Mouse (Mus musculus): Measurements from ENCODE around the gene Gng8.

The Gng8 gene

DNA sequence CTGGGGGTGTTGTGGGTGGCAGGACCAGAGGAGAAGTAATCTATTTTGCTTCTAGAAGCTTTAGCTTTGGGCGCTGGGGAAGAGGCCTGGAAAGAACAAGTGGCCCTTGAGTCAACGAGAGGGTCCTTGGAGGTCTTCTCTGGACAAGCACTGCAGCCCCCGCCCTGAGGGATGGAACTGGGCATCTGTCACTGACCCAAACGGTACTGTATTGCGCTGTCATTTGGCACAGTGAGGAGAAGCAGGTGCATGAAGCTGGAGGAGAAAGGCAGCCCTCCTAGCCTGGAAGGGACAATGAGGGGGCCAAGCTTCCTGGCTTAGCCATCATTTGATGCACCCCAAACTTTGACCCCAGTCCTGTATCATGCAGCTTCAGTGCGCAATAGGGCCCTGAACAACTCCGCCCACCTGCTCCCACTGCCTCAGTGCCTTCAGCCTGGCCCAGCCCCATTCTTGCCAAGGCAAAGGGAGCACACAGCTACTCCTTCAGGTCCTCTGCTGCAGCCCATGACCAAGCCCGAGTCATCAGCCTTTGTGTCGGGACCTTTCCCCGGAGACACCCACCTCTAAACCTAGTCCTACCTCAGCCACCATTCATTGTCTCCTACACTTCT is 30.9 kb downstream of the Gng8 start:
- in situ Hi-C loops (cut with MboI; ENCODE audit: low sequenced_read_pairs), result no loop called here

DNA sequence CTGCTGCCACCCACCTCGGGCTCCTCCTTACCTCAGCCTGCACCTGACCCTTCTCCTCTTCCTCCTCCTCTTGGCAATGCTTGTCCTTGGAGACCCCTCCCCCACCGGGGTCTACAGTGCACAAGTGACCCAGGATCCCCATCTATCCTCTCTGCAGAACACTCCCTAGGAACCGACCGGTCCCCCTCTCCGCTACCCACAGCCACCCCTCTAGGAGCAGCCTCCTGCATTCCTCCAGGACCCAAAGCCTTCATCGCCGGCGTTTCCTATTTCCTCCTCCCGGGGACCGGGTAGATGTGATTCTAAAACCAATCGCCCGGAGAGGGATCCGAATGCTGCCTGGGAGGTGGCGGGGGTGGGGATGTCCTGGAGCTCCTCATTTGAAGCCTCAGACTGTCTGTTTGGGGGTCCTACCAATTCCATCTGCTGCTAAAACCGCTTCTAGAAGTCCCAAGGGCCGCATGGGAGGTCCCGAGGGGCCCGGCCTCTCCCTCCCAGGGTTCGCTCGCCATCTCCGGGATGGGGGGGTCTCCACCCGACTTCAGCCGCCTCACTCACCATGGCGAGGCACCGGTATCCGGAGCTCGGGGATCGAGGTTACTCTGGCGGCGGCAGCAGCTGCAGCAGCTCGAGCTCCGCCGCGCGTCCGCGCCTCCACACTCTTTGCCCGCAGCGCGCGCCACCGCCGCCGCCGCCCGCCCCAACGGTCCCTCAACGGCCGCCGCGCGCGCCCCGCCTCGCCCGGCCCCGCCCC is 31.9 kb downstream of the Gng8 start:
- in situ Hi-C loops (cut with MboI; ENCODE audit: low sequenced_read_pairs), result no loop called here

DNA sequence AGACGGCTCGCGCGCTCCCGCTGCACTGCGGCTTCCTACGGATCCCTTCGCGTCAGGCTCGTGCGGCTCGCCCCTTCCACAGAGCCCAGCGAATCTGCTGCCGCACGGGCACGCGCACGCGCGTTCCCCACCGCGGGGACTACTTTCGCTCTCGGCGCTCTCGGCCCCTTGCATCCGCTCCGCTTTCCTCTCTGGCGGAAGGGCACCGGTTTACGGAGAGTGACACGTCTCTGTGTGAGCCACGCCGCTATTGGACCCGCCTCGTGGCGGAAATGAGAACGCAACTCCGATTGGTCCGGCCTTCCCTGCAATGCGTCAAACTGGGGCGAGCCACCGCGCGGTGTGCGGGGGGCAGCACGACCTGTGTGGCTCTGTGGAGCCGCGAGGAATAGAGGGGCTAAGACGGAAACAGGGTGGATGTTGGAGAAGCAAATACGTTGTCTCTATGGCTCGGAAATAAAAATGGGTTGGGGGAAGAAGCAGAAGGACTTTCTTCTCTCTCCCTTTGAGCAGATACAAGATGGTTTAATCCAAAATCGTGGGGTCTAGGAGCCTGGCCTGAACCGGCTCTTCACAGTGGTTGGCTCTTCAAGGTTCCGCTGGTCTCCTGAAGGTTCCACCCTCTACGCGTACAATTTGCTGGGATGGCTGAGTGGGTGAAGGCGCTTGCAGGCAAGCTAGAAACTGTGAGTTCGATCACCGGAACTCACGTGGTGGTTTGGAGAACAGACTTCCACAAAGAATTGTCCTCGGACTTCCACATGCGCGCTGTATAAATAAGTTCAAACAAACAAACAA is 32.6 kb downstream of the Gng8 start, which contains the start of gene Calm3:
Gene Calm3 (minus strand): TSS at position 78 of the 798 bp plus-strand sequence.
- in situ Hi-C loops (cut with MboI; ENCODE audit: low sequenced_read_pairs), result no loop called here

DNA sequence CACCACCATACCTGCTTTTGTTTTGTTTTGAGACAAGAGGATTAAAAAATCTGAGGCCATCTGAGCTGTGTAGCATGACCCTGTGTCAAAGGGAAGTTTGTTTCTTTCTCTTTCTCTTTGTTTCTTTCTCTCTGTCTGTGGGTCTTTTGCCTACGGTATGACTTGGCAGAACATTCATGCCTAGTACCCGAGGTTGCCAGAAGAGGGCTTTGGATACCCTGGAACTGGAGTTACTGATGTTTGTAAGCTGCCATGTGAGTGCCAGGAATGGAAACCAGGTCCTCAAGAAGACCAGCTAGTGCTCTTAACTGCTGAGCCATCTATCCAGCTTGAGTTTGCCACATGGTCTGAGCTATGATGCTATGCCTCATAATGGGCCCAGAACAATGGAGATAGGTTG is 36.8 kb downstream of the Gng8 start:
- in situ Hi-C loops (cut with MboI; ENCODE audit: low sequenced_read_pairs), result loop anchor here (25.0 kb wide), 1 partner anchor 1959 kb away; no protein-coding TSS in a partner anchor

DNA sequence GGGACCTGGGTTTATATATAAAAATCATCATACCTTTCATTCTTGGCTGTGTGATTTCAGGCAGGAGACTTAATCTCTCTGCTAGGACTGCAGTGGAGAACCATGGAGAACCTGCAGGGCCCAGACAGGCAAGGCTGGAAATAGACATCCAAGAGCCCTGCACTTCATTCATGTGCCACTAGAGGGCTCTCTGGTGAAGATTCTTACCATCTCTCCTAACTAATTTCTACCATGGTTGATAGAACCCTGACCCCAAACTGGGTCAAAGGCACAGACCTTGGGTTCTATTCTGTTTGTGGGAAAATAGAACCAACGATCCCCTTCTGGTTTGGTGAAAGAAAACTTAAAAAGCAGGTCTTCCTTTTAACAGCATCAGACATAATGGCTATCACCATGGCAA is 39.3 kb downstream of the Gng8 start:
- in situ Hi-C loops (cut with MboI; ENCODE audit: low sequenced_read_pairs), result loop anchor here (10.0 to 25.0 kb wide), 2 partner anchors 124 to 1956 kb away; no protein-coding TSS in a partner anchor

DNA sequence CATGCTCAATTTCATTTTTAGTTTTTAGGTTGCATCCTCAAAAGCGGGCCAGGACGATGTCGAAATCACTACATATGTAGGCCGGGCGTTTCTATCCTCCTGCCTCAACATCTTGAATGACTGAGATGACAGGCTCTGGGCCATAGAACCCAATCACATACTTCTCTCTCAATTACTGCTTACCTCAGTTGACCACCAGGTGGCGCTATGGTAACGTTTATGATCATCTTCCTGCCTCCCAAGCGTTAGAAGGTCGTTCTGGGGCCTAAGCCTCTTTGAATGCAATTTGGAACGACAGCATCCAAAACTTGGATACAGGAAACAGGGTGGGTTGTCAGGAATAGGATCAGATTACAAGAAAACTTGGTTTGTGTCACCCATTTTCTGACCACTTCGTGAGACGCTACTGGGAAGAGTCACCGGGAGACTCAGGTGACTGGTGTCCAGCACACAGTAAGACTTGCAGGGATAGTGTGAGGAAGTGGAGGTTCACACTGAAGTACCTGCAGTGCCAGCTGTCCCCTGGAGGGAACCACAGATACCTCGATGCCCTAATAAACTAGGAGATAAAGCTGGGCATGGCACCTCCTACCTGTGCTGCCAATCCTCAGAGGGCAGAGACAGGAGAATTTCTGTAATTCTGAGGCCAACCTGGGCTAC is 40.5 kb downstream of the Gng8 start:
- in situ Hi-C loops (cut with MboI; ENCODE audit: low sequenced_read_pairs), result loop anchor here (10.0 to 25.0 kb wide), 2 partner anchors 123 to 1955 kb away; no protein-coding TSS in a partner anchor

DNA sequence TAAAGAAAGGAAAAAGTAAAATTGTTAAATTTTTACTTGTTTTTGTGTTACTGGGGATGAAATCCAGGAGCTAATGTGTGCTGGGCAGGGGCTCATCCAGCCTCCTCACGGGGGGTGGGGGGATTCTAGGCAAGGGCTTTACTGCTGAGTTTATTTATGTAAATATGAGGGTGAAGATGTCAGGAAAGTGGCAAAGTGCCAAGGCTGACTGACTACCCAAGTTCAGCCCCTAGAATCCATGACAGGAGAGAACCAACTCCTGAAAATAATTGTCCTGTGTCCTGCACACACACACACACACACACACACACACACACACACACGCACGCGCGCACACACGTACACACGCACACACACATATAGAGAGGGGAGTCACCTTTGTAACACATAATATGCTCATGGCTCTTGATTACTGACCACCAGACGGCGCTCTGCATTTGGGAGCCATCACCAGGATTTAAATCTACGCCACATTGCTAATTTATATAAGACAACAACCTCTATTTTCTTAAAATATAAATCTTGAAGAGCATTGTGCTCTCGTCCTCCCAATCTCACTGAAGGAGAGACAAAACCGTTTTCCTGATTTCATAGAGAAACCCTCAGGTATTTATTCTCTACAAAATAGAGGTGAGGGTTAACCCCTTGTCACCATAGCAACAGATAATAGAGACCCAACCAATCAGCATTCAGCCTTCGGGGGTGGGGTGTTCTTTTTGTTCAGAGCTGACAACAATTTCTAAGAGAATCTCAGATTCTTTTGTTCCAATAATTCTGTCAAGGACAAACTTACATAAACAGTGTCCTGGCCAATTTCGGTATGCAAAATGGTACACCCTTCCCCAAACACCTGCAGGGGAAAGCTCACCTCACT is 41.4 kb downstream of the Gng8 start:
- in situ Hi-C loops (cut with MboI; ENCODE audit: low sequenced_read_pairs), result loop anchor here (10.0 to 25.0 kb wide), 2 partner anchors 122 to 1954 kb away; no protein-coding TSS in a partner anchor

DNA sequence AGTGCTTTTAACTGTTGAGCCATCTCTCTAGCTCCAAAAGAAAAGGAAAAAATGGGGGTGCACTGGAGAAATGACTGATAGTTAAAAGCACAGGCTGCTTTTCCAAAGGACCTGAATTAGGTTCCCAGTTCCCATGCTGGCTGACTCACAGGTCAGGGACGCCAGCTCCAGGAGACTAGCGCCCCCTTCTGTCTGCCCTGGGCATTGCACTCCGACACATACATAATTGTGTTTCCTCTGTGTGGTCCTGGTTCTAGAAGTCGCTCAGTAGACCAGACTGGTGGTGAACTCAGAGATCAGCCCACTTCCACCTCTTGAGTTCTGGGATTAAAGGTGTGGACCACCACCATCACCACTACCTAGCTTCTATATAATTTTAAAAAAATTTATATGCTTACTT is 45.7 kb downstream of the Gng8 start:
- in situ Hi-C loops (cut with MboI; ENCODE audit: low sequenced_read_pairs), result loop anchor here (10.0 to 25.0 kb wide), 2 partner anchors 117 to 1950 kb away; no protein-coding TSS in a partner anchor

DNA sequence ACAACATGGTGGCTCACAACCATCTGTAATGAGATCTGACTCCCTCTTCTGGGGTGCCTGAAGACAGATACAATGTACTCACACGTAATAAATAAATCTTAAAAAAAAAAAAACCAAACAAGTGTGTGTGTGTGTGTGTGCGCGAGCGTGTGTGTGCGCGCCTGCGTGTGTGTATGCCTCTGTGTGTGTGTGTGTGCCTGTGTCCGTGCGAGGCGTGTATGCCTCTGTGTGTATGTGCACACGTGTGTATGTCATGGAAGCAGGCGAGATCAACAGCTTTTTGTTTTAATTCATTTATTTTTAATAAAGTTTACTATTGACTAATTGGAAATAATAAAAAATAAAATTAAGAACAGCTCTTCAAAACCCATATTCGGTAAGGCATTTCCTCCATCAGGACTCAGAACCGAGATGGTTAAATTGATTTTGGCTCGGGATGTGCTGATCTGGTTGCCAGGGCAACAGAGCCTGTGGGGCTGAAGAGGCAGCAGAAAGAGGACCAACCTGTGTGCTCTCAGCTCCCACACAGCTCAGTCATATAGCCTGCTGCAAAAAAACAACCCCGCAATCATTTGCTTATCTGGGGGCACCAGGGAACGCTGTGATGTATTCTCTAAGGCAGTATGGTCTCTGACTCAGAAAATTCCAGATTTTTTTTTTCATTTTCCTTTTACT is 46.7 kb downstream of the Gng8 start:
- in situ Hi-C loops (cut with MboI; ENCODE audit: low sequenced_read_pairs), result loop anchor here (10.0 to 25.0 kb wide), 2 partner anchors 117 to 1949 kb away; no protein-coding TSS in a partner anchor

DNA sequence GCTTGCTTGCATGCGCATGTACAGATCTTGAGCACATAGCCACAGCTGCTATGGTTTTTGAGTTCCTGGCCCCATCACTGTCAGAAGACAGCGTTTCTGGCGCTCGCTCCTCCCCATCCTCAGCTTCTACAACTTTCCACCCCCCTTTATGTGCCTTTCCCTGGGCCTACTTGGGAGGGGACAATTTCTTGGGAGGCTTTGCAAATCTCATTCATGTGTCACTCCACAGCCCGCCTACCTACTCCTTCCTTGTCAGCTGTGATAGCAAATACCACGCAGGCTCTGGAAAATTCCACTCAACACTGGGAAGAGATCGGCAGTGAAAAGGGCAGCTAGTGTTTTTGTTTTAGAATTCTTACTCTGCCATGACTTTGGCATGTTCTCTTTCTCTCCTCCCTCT is 48.7 kb downstream of the Gng8 start:
- in situ Hi-C loops (cut with MboI; ENCODE audit: low sequenced_read_pairs), result loop anchor here (25.0 kb wide), 1 partner anchor 1947 kb away; no protein-coding TSS in a partner anchor

DNA sequence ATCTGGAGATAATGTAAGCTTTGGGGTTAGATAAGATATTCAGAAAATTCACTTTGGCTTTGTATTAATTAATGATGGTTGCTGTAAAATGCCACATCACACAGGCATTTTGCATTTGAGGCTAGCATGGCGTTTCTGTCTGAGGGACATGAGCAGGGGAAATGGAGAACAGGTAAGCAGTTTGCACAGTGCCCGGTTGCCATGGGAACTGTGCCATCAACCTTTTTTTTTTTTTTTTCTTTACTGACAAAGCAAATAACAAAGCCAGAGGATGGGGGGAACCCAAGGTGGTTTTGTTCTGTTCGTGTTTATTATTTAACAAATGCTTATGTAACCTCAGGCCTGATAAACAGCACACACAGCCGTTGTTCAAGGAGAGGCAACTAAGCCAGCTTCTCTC is 51.3 kb downstream of the Gng8 start:
- in situ Hi-C loops (cut with MboI; ENCODE audit: low sequenced_read_pairs), result loop anchor here (25.0 kb wide), 1 partner anchor 1944 kb away; no protein-coding TSS in a partner anchor

DNA sequence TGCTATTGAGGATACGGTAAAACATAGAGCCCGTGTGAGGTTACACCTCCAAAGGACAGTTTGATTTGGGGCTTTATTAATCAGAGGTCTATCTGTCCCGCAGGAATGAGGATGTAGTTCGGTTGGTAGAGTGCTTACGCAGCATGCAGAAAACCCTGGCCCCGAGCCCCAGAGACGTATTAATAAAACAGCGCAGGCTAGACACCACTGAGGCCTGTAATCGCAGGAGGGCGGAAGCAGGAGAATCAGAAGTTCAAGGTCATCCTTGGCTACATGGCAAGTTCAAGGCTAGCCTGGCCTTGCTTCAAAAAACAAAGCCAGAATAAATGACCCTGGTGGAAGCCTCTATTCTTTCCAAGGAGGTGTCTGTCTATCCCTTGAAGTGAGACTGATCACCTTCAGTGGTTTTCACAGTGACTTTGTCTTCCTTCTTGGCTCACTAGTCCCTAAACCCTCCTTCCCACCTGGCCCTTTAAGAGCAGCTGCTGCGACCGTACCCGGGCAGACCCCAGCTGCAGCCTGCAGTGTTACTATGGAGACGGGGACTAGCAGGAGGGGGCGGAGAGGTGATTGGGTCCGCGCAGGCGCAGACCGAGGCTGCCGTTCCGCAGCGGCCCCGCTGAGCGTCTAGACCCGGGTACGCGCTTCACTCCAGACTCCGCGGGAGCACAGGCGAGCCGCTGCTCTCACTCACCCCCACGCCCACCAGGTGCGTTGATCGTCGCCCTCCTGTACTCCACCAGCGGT is 52.6 kb downstream of the Gng8 start, which contains the start of gene Pnmal2:
Gene Pnmal2 (plus strand): TSS at position 622 of the 747 bp plus-strand sequence.
- in situ Hi-C loops (cut with MboI; ENCODE audit: low sequenced_read_pairs), result loop anchor here (25.0 kb wide), 1 partner anchor 1943 kb away; no protein-coding TSS in a partner anchor

DNA sequence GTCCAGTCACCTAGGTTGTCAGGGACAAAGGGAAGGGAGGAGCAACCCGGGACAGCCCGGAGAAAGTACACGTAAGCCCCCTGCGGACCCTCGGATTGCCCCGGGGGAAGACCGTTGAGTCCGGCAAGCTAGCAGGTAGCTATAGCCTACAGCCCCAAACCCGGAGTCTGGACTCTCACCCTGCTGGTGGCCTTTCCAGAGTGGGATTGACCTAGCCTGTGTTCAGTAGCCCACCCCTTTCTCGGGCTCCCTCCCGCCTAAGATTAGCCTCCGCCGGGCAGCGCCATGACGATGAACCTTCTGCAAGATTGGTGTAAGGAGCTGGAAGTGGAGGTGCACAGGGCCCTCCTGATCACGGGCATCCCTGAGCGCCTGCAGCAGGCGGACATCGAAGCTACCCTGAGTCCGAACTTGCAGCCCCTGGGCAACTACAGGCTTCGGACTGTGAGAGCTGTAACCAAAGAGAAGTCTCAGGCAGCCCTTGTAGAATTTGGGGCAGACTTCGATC is 53.3 kb downstream of the Gng8 start:
- in situ Hi-C loops (cut with MboI; ENCODE audit: low sequenced_read_pairs), result loop anchor here (25.0 kb wide), 1 partner anchor 1942 kb away; no protein-coding TSS in a partner anchor

All from CH12F3 (cell line).